Mouse (Mus musculus) thymus, adult 2 months (tissue): ENCODE results near the gene Pgm2.

Source experiments
- CTCF ChIP-seq: fragments of 200-500 bp; IDR thresholded peaks from 2 replicates; pipeline ENCODE4 v1.5.1; 2012; ENCODE audit warnings: mild to moderate bottlenecking, control low read depth, low read length, moderate library complexity, borderline replicate concordance; ENCODE audit not compliant: control insufficient read depth, poor library complexity, insufficient read depth; ENCODE audit errors: extremely low read depth
- POLR2A ChIP-seq: fragments of 200-500 bp; IDR thresholded peaks from 2 replicates; pipeline ENCODE4 v1.6.1; 2012; ENCODE audit warnings: mild to moderate bottlenecking, low read length, control low read depth, moderate library complexity; ENCODE audit not compliant: control insufficient read depth, poor library complexity, insufficient read depth; ENCODE audit errors: extremely low read depth

- TF ChIP-seq CTCF (no peak), POLR2A (no peak)
Measured at GRCm38 (mm10) chr5:64107596-64108289, 15.0 kb downstream of the Pgm2 start.
